Mouse (Mus musculus) MEL (cell line): ENCODE data around the gene Nfyb.

Experiments used
- CTCF ChIP-seq, 3 experiments: IDR thresholded peaks in 2 of 3; conservative IDR thresholded peaks in 1 of 3; 2 replicates each; pipeline ENCODE4 v1.5.1; 2011 to 2012; ENCODE audit warnings: low read length in 3 of 3, low read depth in 2 of 3, mild to moderate bottlenecking in 2 of 3, improper control_type of control experiment in 1 of 3, inconsistent platforms in 1 of 3, mixed read lengths in 1 of 3, moderate library complexity in 1 of 3; ENCODE audit not compliant: control insufficient read depth in 1 of 3, insufficient read depth in 1 of 3, poor library complexity in 1 of 3, severe bottlenecking in 1 of 3
- MEF2A ChIP-seq: IDR thresholded peaks from 2 replicates; pipeline ENCODE4 v1.6.1; 2014; ENCODE audit warnings: low read depth, mild to moderate bottlenecking, inconsistent platforms, low read length, improper control_type of control experiment; ENCODE audit not compliant: poor library complexity, insufficient replicate concordance, severe bottlenecking; ENCODE audit errors: extremely low read depth
- NELFE ChIP-seq: IDR thresholded peaks from 2 replicates; pipeline ENCODE4 v1.6.1; 2011; ENCODE audit warnings: low read depth, low read length, improper control_type of control experiment
- POLR2A ChIP-seq, 2 experiments: IDR thresholded peaks; 2 replicates each; pipeline ENCODE4 v1.6.1; 2011 to 2012; ENCODE audit warnings: low read length in 2 of 2, mild to moderate bottlenecking in 2 of 2, control low read depth in 1 of 2, improper control_type of control experiment in 1 of 2, low read depth in 1 of 2, moderate library complexity in 1 of 2; ENCODE audit not compliant: control insufficient read depth in 1 of 2, insufficient read depth in 1 of 2, poor library complexity in 1 of 2

DNA sequence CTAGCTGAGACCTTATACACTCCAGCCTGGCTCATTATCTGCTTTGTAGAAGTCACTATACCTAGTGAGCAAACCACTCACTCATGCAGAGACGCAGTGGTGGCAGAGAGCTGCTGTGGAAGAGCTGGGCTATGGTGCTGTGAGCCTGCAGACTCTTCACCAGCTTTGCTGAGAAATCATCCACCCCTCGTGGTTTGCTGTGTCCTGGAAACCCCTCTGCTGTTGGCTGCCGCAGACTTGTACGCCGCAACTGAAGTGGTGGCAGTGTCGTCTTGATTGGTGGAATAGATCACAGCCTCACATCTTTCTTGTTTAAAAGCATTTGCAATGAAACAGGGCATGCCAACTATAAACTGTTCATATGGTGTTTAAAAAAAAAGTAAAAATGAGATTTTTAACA is 19.6 kb downstream of the Nfyb start:
- TF ChIP-seq POLR2A (IDR thresholded peaks at IDR 0.05; ENCODE audit: control insufficient read depth in 1 of 2, insufficient read depth in 1 of 2, low read depth in 1 of 2, low read length in 2 of 2, poor library complexity in 1 of 2): no peak
- TF ChIP-seq NELFE: no peak
- TF ChIP-seq CTCF (IDR thresholded peaks at IDR 0.05 in 2 of 3, conservative IDR thresholded peaks at IDR 0.05 in 1 of 3; ENCODE audit: control insufficient read depth in 1 of 3, insufficient read depth in 1 of 3, low read depth in 2 of 3, low read length in 3 of 3, poor library complexity in 1 of 3, severe bottlenecking in 1 of 3): no peak
- no peak for TF ChIP-seq MEF2A
